Mouse (Mus musculus): ENCODE results near the gene Lexm. TPM values are rescaled to one million over a fixed set of nuclear protein-coding genes. Genes with fewer than 3 reads are reported as not detected.

Gene Lexm
- polyA plus RNA-seq, 1 experiment: not detected

- TF ChIP-seq CTCF (IDR thresholded peaks at IDR 0.05; ENCODE audit: insufficient read depth, low read depth, low read length): no peak
- TF ChIP-seq POLR2A (IDR thresholded peaks at IDR 0.05; ENCODE audit: insufficient read depth, low read depth, low read length): no peak
- H3K27ac ChIP-seq (ENCODE audit: insufficient read depth, low read depth, low read length): no peak overlapping the region
- no peaks in the 10 kb centered on the region for H3K4me1 ChIP-seq (ENCODE audit: control insufficient read depth, insufficient read depth, low read length)
- WGBS: 65% methylated on average over 1 of the region's 1 CpGs
- no peak overlapping the region for H3K4me3 ChIP-seq (ENCODE audit: insufficient read depth, low read depth, low read length)
Observed at GRCm38 (mm10) chr4:106546896-106547295, 70.1 kb downstream of the Lexm start.

- no peaks in the 10 kb centered on the region for H3K4me1 ChIP-seq (ENCODE audit: control insufficient read depth, insufficient read depth, low read length)
- 73% methylated on average over 8 of the region's 8 CpGs for WGBS
- no peak overlapping the region for H3K4me3 ChIP-seq (ENCODE audit: insufficient read depth, low read depth, low read length)
- TF ChIP-seq CTCF (IDR thresholded peaks at IDR 0.05; ENCODE audit: insufficient read depth, low read depth, low read length) (no peak), POLR2A (IDR thresholded peaks at IDR 0.05; ENCODE audit: insufficient read depth, low read depth, low read length) (no peak)
- H3K27ac ChIP-seq (ENCODE audit: insufficient read depth, low read depth, low read length): no peak overlapping the region
Observed at GRCm38 (mm10) chr4:106545817-106546373, 71.1 kb downstream of the Lexm start.

GRCm38 (mm10) chr4:106542211-106542610 lies 74.8 kb downstream of the Lexm start:
- 85% methylated on average over 2 of the region's 2 CpGs for WGBS

GRCm38 (mm10) chr4:106541491-106541890 lies 75.5 kb downstream of the Lexm start:
- whole genome bisulfite sequencing: 53% methylated on average over 3 of the region's 3 CpGs
- Histone ChIP-seq H3K4me1 (ENCODE audit: control insufficient read depth, insufficient read depth, low read length) (no peaks in the 10 kb centered on the region), H3K27ac (ENCODE audit: insufficient read depth, low read depth, low read length) (no peak overlapping the region), H3K4me3 (ENCODE audit: insufficient read depth, low read depth, low read length) (no peak overlapping the region)
- TF ChIP-seq POLR2A (IDR thresholded peaks at IDR 0.05; ENCODE audit: insufficient read depth, low read depth, low read length) (no peak), CTCF (IDR thresholded peaks at IDR 0.05; ENCODE audit: insufficient read depth, low read depth, low read length) (no peak)

More at GRCm38 (mm10) chr4:106542211-106542610, 74.8 kb downstream of the Lexm start:
- H3K4me3 ChIP-seq (ENCODE audit: insufficient read depth, low read depth, low read length): no peak overlapping the region
- no peak overlapping the region for H3K27ac ChIP-seq (ENCODE audit: insufficient read depth, low read depth, low read length)
- H3K4me1 ChIP-seq (ENCODE audit: control insufficient read depth, insufficient read depth, low read length): no peaks in the 10 kb centered on the region
- no peak for TF ChIP-seq POLR2A (IDR thresholded peaks at IDR 0.05; ENCODE audit: insufficient read depth, low read depth, low read length)
- no peak for TF ChIP-seq CTCF (IDR thresholded peaks at IDR 0.05; ENCODE audit: insufficient read depth, low read depth, low read length)

Other genes starting within 250 kb of the Lexm start
- gene Pcsk9, start 152.9 kb downstream of the Lexm start, polyA plus RNA-seq (2012; ENCODE audit: insufficient read depth, insufficient read length, low replicate concordance, missing spikeins): not detected in 2 replicates
- not detected in 2 replicates for gene Bsnd, start 125.0 kb downstream of the Lexm start, polyA plus RNA-seq (2012; ENCODE audit: insufficient read depth, insufficient read length, low replicate concordance, missing spikeins)
- not detected in 2 replicates for gene Dhcr24, start 56.2 kb downstream of the Lexm start, polyA plus RNA-seq (2012; ENCODE audit: insufficient read depth, insufficient read length, low replicate concordance, missing spikeins)
- gene Ttc22, start 5.2 kb upstream of the Lexm start, polyA plus RNA-seq (2012; ENCODE audit: insufficient read depth, insufficient read length, low replicate concordance, missing spikeins): not detected in 2 replicates
- not detected in 2 replicates for gene Pars2, start 33.8 kb upstream of the Lexm start, polyA plus RNA-seq (2012; ENCODE audit: insufficient read depth, insufficient read length, low replicate concordance, missing spikeins)
- not detected in 2 replicates for gene Ttc4, start 61.7 kb upstream of the Lexm start, polyA plus RNA-seq (2012; ENCODE audit: insufficient read depth, insufficient read length, low replicate concordance, missing spikeins)
- gene Mroh7, start 113.7 kb upstream of the Lexm start, polyA plus RNA-seq (2012; ENCODE audit: insufficient read depth, insufficient read length, low replicate concordance, missing spikeins): not detected in 2 replicates
- gene Fam151a, start 116.6 kb upstream of the Lexm start, polyA plus RNA-seq (2012; ENCODE audit: insufficient read depth, insufficient read length, low replicate concordance, missing spikeins): not detected in 2 replicates
- not detected in 2 replicates for gene Acot11, start 187.8 kb upstream of the Lexm start, polyA plus RNA-seq (2012; ENCODE audit: insufficient read depth, insufficient read length, low replicate concordance, missing spikeins)

Measured in olfactory bulb, adult 2 months (tissue).